Mouse (Mus musculus) MN1 (cell line): Measurements from ENCODE around the gene Bmp7.

Source experiments
- DNase-seq: peaks from one replicate; pipeline ENCODE4 v3.0.0-alpha.2; 2016; ENCODE audit warnings: low spot score

Gene Bmp7

GRCm38 (mm10) chr2:172940003-172940798 is at the start of gene Bmp7:
Gene Bmp7, minus strand, starts transcription at chr2:172940321.
- peak; percentile 85 for DNase-seq

- DNase-seq = no peak
Observed at GRCm38 (mm10) chr2:172982776-172983561, 42.8 kb upstream of the Bmp7 start.

GRCm38 (mm10) chr2:172979666-172980345 is 39.7 kb upstream of the Bmp7 start:
- no peak for DNase-seq

GRCm38 (mm10) chr2:172978131-172978633 is 38.1 kb upstream of the Bmp7 start:
- DNase-seq = no peak

GRCm38 (mm10) chr2:172977409-172978130 is 37.4 kb upstream of the Bmp7 start, which contains the start of gene Spo11:
Gene Spo11, plus strand, starts transcription at chr2:172977700.
- DNase-seq = no peak

- no peak for DNase-seq
Observed at GRCm38 (mm10) chr2:172976661-172977238, 36.6 kb upstream of the Bmp7 start.

GRCm38 (mm10) chr2:172975159-172975558 is 35.0 kb upstream of the Bmp7 start:
- peak; percentile 43 for DNase-seq

- peak; percentile 83 for DNase-seq
Observed at GRCm38 (mm10) chr2:172974701-172975100, 34.6 kb upstream of the Bmp7 start.

GRCm38 (mm10) chr2:172973806-172974565 is 33.9 kb upstream of the Bmp7 start:
- peak; percentile 85 for DNase-seq

- DNase-seq = no peak
Observed at GRCm38 (mm10) chr2:172971865-172972264, 31.7 kb upstream of the Bmp7 start.

GRCm38 (mm10) chr2:172966480-172966879 is 26.4 kb upstream of the Bmp7 start:
- no peak for DNase-seq

- DNase-seq = no peak
Observed at GRCm38 (mm10) chr2:172965249-172965648, 25.1 kb upstream of the Bmp7 start.

- no peak for DNase-seq
Observed at GRCm38 (mm10) chr2:172961211-172961610, 21.1 kb upstream of the Bmp7 start.

GRCm38 (mm10) chr2:172960350-172960749 is 20.2 kb upstream of the Bmp7 start:
- no peak for DNase-seq

- no peak for DNase-seq
Observed at GRCm38 (mm10) chr2:172959006-172959768, 19.1 kb upstream of the Bmp7 start.

GRCm38 (mm10) chr2:172958579-172958978 is 18.5 kb upstream of the Bmp7 start:
- no peak for DNase-seq

GRCm38 (mm10) chr2:172951976-172952375 is 11.9 kb upstream of the Bmp7 start:
- no peak for DNase-seq

- DNase-seq = no peak
Observed at GRCm38 (mm10) chr2:172950722-172951121, 10.6 kb upstream of the Bmp7 start.

GRCm38 (mm10) chr2:172950119-172950676 is 10.1 kb upstream of the Bmp7 start:
- DNase-seq = no peak
